In the genomic region with DNA sequence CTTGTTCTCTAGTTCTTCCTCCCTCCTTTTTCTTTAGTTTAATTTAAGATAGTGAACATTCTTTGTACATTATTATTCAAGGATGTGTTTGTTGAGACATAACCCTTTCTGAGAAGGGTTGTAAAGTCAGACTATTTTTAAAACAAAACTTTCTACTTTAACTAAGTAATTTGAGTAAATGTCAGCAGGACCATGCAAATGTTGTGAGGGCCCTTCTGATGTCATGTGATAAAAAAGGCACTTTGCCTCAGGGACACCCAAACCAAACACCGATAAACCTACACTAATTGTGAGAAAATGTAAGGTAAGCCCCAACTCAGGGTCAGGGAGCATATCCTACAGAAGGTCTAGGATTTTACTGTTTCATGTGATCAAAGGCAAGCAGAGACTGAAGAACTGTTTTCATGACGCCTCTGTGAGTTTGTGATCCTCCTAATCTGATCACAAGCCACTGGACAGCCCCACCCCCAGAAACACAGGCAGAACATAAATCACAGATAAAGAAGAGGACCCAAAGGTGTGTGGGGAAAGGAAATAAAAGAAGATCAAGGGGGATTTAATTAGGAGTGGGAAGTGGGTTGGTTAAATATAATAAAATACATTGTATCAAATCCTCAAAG, we compare ENCODE assay signal across 19 mouse cellular contexts. TPM values are rescaled to one million over a fixed set of nuclear protein-coding genes. Genes with fewer than 3 reads are reported as not detected.
A peak's percentile ranks its signal among the peaks of the same experiment; 100 is the strongest.
DNase-seq lines count a peak whose midpoint lies in the region; ATAC-seq and TF ChIP-seq lines count a peak whose summit lies in the region.
"Had no signal": no experiment of that assay in that cellular context is flagged by ENCODE, and none has a peak within 500 bp of the region (broad histone marks: within the 10 kb centered on the region; RNA-seq: fewer than 3 reads in every experiment).

A gene (minus strand): TSS at position 51 of the 620 bp plus-strand sequence.

- no peak for DNase-seq in lung, postnatal 0 days (ENCODE audit: low spot score)
- DNase-seq in lung, postnatal 36 days = no peak
- DNase-seq in liver, embryonic 11.5 days (ENCODE audit: low spot score) = no peak
- peak; percentile 4 for DNase-seq in yolk sac, embryonic 10.5 days (ENCODE audit: low spot score)
- DNase-seq in layer of hippocampus, adult 18-20 months (ENCODE audit: low spot score in 2 of 2) = no peak
- DNase-seq: cerebellum, adult 9-10 months; gastrocnemius, postnatal 36 days; kidney, postnatal 10 days; spleen, adult 18-20 months had no signal

- H3K4me3 ChIP-seq in lung, postnatal 0 days (ENCODE audit: low read depth, low read length) = no peak within 1 kb of the TSS
- H3K4me3 ChIP-seq in liver, embryonic 11.5 days (ENCODE audit: low read depth, low read length) = peak within 1 kb of the TSS; percentile 8; the same call in 1 of the 2 replicates
- H3K4me3 ChIP-seq in hindbrain, embryonic 12.5 days = no peak within 1 kb of the TSS
- H3K4me3 ChIP-seq: embryonic facial prominence, embryonic 10.5 days; limb, embryonic 10.5 days had no signal

- H3K27ac ChIP-seq in lung, postnatal 0 days (ENCODE audit: low read length) = peak within 1 kb of the TSS; percentile 72
- peak within 1 kb of the TSS; percentile 96 for H3K27ac ChIP-seq in liver, embryonic 11.5 days (ENCODE audit: low read depth, low read length)
- no peak within 1 kb of the TSS for H3K27ac ChIP-seq in hindbrain, embryonic 12.5 days
- H3K27ac ChIP-seq: embryonic facial prominence, embryonic 10.5 days; limb, embryonic 10.5 days had no signal

- H3K27me3 ChIP-seq in lung, postnatal 0 days (replicated peaks; ENCODE audit: insufficient read depth, low read length) = no peaks in the 10 kb centered on the region
- H3K27me3 ChIP-seq in liver, embryonic 11.5 days (replicated peaks; ENCODE audit: control insufficient read depth, insufficient read depth, low read length) = no peaks in the 10 kb centered on the region
- H3K27me3 ChIP-seq in hindbrain, embryonic 12.5 days = no peaks in the 10 kb centered on the region
- H3K27me3 ChIP-seq: Patski had no signal

- TF ChIP-seq EP300 in lung, postnatal 0 days (IDR thresholded peaks at IDR 0.05) = no peak

- 26% methylated on average over 2 of the region's 2 CpGs for WGBS in lung, postnatal 0 days
- 30% methylated on average over 2 of the region's 2 CpGs for WGBS in liver, embryonic 11.5 days
- WGBS in hindbrain, embryonic 12.5 days = 72% methylated on average over 2 of the region's 2 CpGs

- H3K4me1 ChIP-seq in lung, postnatal 0 days (ENCODE audit: insufficient read depth, low read depth, low read length) = no peaks in the 10 kb centered on the region
- peaks cover 5% of the 10 kb centered on the region for H3K4me1 ChIP-seq in liver, embryonic 11.5 days (replicated peaks; ENCODE audit: control insufficient read depth, insufficient read depth, low read length)
- H3K4me1 ChIP-seq in hindbrain, embryonic 12.5 days = no peaks in the 10 kb centered on the region
- H3K4me1 ChIP-seq: embryonic facial prominence, embryonic 10.5 days; limb, embryonic 10.5 days had no signal

- no peak within 1 kb of the TSS for H3K4me2 ChIP-seq in lung, postnatal 0 days (replicated peaks; ENCODE audit: low read depth, low read length)
- H3K4me2 ChIP-seq in liver, embryonic 11.5 days = peak within 1 kb of the TSS; percentile 69
- no peak within 1 kb of the TSS for H3K4me2 ChIP-seq in hindbrain, embryonic 12.5 days (replicated peaks)

- no peak within 1 kb of the TSS for H3K9ac ChIP-seq in lung, postnatal 0 days (replicated peaks; ENCODE audit: low read depth)
- peak within 1 kb of the TSS; percentile 48 for H3K9ac ChIP-seq in liver, embryonic 11.5 days (ENCODE audit: low read depth, low read length)
- no peak within 1 kb of the TSS for H3K9ac ChIP-seq in hindbrain, embryonic 12.5 days

- peak; percentile 23; the same call in 1 of the 2 replicates for ATAC-seq in lung, postnatal 0 days
- ATAC-seq in erythroblast, adult 5-6 weeks (replicated peaks; ENCODE audit: low FRiP score, poor library complexity, severe bottlenecking) = peak; percentile 23
- peak; percentile 65 for ATAC-seq in liver, embryonic 11.5 days (replicated peaks; ENCODE audit: low FRiP score)
- no peak for ATAC-seq in hindbrain, embryonic 12.5 days (ENCODE audit: low FRiP score)

- TF ChIP-seq CTCF in lung, postnatal 0 days (IDR thresholded peaks at IDR 0.05) = no peak

- H3K9me3 ChIP-seq in lung, postnatal 0 days (ENCODE audit: low read length) = no peaks in the 10 kb centered on the region
- no peaks in the 10 kb centered on the region for H3K9me3 ChIP-seq in liver, embryonic 11.5 days (ENCODE audit: control insufficient read depth, low read length)
- no peaks in the 10 kb centered on the region for H3K9me3 ChIP-seq in hindbrain, embryonic 12.5 days (replicated peaks)
- H3K9me3 ChIP-seq: embryonic facial prominence, embryonic 10.5 days; limb, embryonic 10.5 days had no signal

- no peaks in the 10 kb centered on the region for H3K36me3 ChIP-seq in lung, postnatal 0 days (ENCODE audit: insufficient read depth, low read length)
- H3K36me3 ChIP-seq in liver, embryonic 11.5 days (ENCODE audit: control insufficient read depth, insufficient read depth, low read length) = no peaks in the 10 kb centered on the region
- H3K36me3 ChIP-seq in hindbrain, embryonic 12.5 days = no peaks in the 10 kb centered on the region
- H3K36me3 ChIP-seq: embryonic facial prominence, embryonic 10.5 days; limb, embryonic 10.5 days had no signal

RNA-seq across cellular contexts. Expression of the gene that starts here (rescaled TPM):
- polyA plus RNA-seq in lung, postnatal 0 days (2015; fragmentation: Nextera tagmentation; extraction: Ambion mirVana) = 0.24 TPM in 1 of 2 replicates, not detected in the other
- 1.0 TPM in 1 of 2 replicates, not detected in the other for total RNA-seq in erythroblast, adult 5-6 weeks (2015; ENCODE audit: low replicate concordance)
- total RNA-seq in erythroblast, adult 5-6 weeks (2017; ENCODE audit: low replicate concordance) = 3.7 and 5.9 TPM in 2 replicates
- polyA plus RNA-seq in liver, embryonic 11.5 days (2014; fragmentation: Nextera tagmentation; extraction: Ambion mirVana) = 0.44 TPM in 2 replicates
- polyA plus RNA-seq in hindbrain, embryonic 12.5 days (2016; fragmentation: Nextera tagmentation; extraction: Ambion mirVana) = not detected in 2 replicates
- not detected for total RNA-seq in layer of hippocampus, adult 18-20 months (2021)
- total RNA-seq: gastrocnemius, postnatal 36 days; layer of hippocampus, postnatal 14 days; monocyte, adult 5-6 weeks had no signal
- polyA plus RNA-seq: embryonic facial prominence, embryonic 10.5 days; forebrain, embryonic 11.5 days; heart, postnatal 0 days; limb, embryonic 10.5 days; neural tube, embryonic 14.5 days had no signal

Comparison
In these comparisons a context has a peak if more than half of its experiments do, and no peak if none do; other contexts are left out.
1. Peak in ATAC-seq and H3K27ac ChIP-seq in lung, postnatal 0 days; RNA of the gene not detected or under 1 TPM.
2. Peak in ATAC-seq, H3K4me3 ChIP-seq, H3K27ac ChIP-seq, H3K9ac ChIP-seq and H3K4me2 ChIP-seq in liver, embryonic 11.5 days; RNA of the gene not detected or under 1 TPM.